In the genomic region with DNA sequence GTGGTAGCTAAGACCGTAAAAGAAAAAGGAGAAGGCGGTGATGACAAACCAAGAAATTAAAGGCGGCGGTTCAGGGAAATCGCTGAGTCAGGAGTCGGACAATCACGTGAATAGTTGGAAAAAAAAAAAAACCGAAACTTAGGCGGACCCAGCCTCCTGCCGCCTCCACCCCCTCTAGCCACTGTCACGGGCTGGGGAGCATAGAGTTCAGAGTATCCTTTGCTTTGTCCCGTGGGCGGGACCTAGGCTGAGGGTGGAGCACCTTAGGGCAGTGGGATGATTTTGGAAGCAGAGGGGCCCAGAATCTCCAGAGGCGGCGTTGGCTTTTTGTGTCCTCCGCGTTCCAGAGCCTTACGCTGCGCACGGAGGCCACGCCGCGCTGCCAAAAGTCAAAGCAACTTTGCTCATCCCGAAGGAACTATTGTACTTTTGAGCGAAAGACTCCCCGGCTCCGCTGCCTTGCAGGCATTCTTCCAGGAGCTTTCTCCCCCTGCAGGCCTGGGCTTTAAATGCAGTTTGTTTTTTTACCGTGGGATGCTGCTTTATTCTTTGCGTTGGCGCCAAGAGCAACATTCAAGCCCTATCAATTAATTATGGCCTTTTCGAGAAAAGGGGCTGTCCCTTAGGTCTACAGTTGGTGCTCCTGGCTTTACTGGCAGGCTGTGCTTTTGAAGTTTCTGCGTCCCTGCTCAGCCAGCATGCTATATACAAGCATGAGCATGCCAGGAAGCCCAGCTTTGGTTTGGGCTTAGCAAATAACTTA, we compare ENCODE assay signal across 8 mouse cellular contexts. TPM values are rescaled to one million over a fixed set of nuclear protein-coding genes. Genes with fewer than 3 reads are reported as not detected.
DNase-seq lines count a peak whose midpoint lies in the region; ATAC-seq and TF ChIP-seq lines count a peak whose summit lies in the region.

No protein-coding gene starts in this region.

- peak overlapping the region; percentile 45 to 67 (median 50) for H3K4me3 ChIP-seq in CH12.LX (replicated peaks in 1 of 3; ENCODE audit: low read depth in 2 of 3, low read length in 2 of 3, poor library complexity in 1 of 3)
- peak overlapping the region; percentile 49 for H3K4me3 ChIP-seq in forebrain, embryonic 12.5 days (replicated peaks)
- peak overlapping the region; percentile 65 for H3K4me3 ChIP-seq in liver, postnatal 0 days (ENCODE audit: low read depth, low read length)
- peak overlapping the region; percentile 44 for H3K4me3 ChIP-seq in neural tube, embryonic 14.5 days (ENCODE audit: low read depth, low read length)

- no peaks in the 10 kb centered on the region; a peak in 1 of 4 replicates for H3K4me1 ChIP-seq in CH12.LX (ENCODE audit: control insufficient read depth in 1 of 2, insufficient read depth in 2 of 2)
- H3K4me1 ChIP-seq in forebrain, embryonic 12.5 days = no peaks in the 10 kb centered on the region
- H3K4me1 ChIP-seq in liver, postnatal 0 days (ENCODE audit: insufficient read depth) = no peaks in the 10 kb centered on the region
- no peaks in the 10 kb centered on the region for H3K4me1 ChIP-seq in neural tube, embryonic 14.5 days (ENCODE audit: control insufficient read depth, insufficient read depth, low read length)

- H3K27me3 ChIP-seq in CH12.LX (replicated peaks) = no peaks in the 10 kb centered on the region
- no peaks in the 10 kb centered on the region for H3K27me3 ChIP-seq in forebrain, embryonic 12.5 days
- H3K27me3 ChIP-seq in liver, postnatal 0 days (ENCODE audit: insufficient read depth, low read length) = no peaks in the 10 kb centered on the region
- no peaks in the 10 kb centered on the region for H3K27me3 ChIP-seq in neural tube, embryonic 14.5 days (ENCODE audit: control insufficient read depth, insufficient read depth, low read length)

- in situ Hi-C loops in CH12.LX (cut with MboI; ENCODE audit: low pct_ligation_motif_present, low pct_unique_long_range_greater_than_20kb, low sequenced_read_pairs) = no loop called here

- H3K27ac ChIP-seq in CH12.LX (ENCODE audit: insufficient read depth, low read depth) = peak overlapping the region; percentile 25
- peak overlapping the region; percentile 70 for H3K27ac ChIP-seq in forebrain, embryonic 12.5 days
- H3K27ac ChIP-seq in liver, postnatal 0 days (ENCODE audit: low read depth) = peak overlapping the region; percentile 85
- peak overlapping the region; percentile 55; the same call in 1 of the 2 replicates for H3K27ac ChIP-seq in neural tube, embryonic 14.5 days (ENCODE audit: low read depth, low read length)

- H3K9ac ChIP-seq in CH12.LX (ENCODE audit: insufficient read depth, low read depth) = peak overlapping the region; percentile 41; the same call in 1 of the 2 replicates
- 0 out of 2 replicates have a peak overlapping the region, but pooled peaks have one; percentile 38 for H3K9ac ChIP-seq in forebrain, embryonic 12.5 days
- peak overlapping the region; percentile 55 for H3K9ac ChIP-seq in liver, postnatal 0 days (replicated peaks)
- H3K9ac ChIP-seq in neural tube, embryonic 14.5 days (replicated peaks; ENCODE audit: low read depth, low read length) = no peak overlapping the region; the same call in 1 of the 2 replicates

- peak; percentile 65 for DNase-seq in CH12.LX (ENCODE audit: extremely low read depth)
- DNase-seq in c-Kit-positive CD71-positive TER-119-positive erythroid progenitor cells, embryonic 14.5 days (ENCODE audit: low spot score) = peak; percentile 69
- DNase-seq in heart, postnatal 10 days = peak; percentile 76 to 82
- DNase-seq in large intestine, adult 2 months (ENCODE audit: low read depth, low spot score) = peak; percentile 39
- DNase-seq in liver, postnatal 0 days = peak; percentile 74
- peak; percentile 74 for DNase-seq in testis, postnatal 10 days (ENCODE audit: low spot score)

- no peaks in the 10 kb centered on the region for H3K9me3 ChIP-seq in CH12.LX (replicated peaks; ENCODE audit: low read length)
- H3K9me3 ChIP-seq in forebrain, embryonic 12.5 days = no peaks in the 10 kb centered on the region
- H3K9me3 ChIP-seq in liver, postnatal 0 days (ENCODE audit: low read length) = no peaks in the 10 kb centered on the region
- no peaks in the 10 kb centered on the region for H3K9me3 ChIP-seq in neural tube, embryonic 14.5 days (ENCODE audit: control insufficient read depth, low read length)

- 18% methylated on average over 32 of the region's 32 CpGs for WGBS in forebrain, embryonic 12.5 days
- WGBS in large intestine, adult 2 months = 11% methylated on average over 32 of the region's 32 CpGs
- WGBS in liver, postnatal 0 days (ENCODE audit: insufficient replicate concordance) = 19% methylated on average over 32 of the region's 32 CpGs
- 9% methylated on average over 32 of the region's 32 CpGs for WGBS in neural tube, embryonic 14.5 days

- ATAC-seq in forebrain, embryonic 12.5 days (ENCODE audit: low FRiP score) = peak; percentile 93
- peak; percentile 100 for ATAC-seq in liver, postnatal 0 days
- peak; percentile 96 for ATAC-seq in neural tube, embryonic 14.5 days (ENCODE audit: low read depth)

- H3K36me3 ChIP-seq in CH12.LX (replicated peaks in 1 of 2; ENCODE audit: control insufficient read depth in 1 of 2, insufficient read depth in 1 of 2, low read length in 1 of 2) = no peaks in the 10 kb centered on the region
- H3K36me3 ChIP-seq in forebrain, embryonic 12.5 days (replicated peaks) = no peaks in the 10 kb centered on the region
- no peaks in the 10 kb centered on the region for H3K36me3 ChIP-seq in liver, postnatal 0 days (replicated peaks; ENCODE audit: insufficient read depth, low read length)
- H3K36me3 ChIP-seq in neural tube, embryonic 14.5 days (ENCODE audit: control insufficient read depth, insufficient read depth, low read length) = no peaks in the 10 kb centered on the region

- peak in 1 of 2 experiments; percentile 37; a peak in 2 of 4 replicates for TF ChIP-seq CTCF in CH12.LX (conservative IDR thresholded peaks at IDR 0.05 in 1 of 2, IDR thresholded peaks at IDR 0.05 in 1 of 2; ENCODE audit: low read depth in 2 of 2, low read length in 2 of 2)
- TF ChIP-seq CTCF in liver, postnatal 0 days (IDR thresholded peaks at IDR 0.05; ENCODE audit: low read depth) = peak; percentile 65

- no peak; the same call in none of the 2 replicates for TF ChIP-seq RAD21 in CH12.LX (IDR thresholded peaks at IDR 0.05; ENCODE audit: low read depth, low read length)

- intact Hi-C loops in heart, postnatal 10 days (cut with DNase I) = loop anchor here (2.0 kb wide), 1 partner anchor 15 kb away; no protein-coding TSS in a partner anchor

- TF ChIP-seq POLR2A in CH12.LX (IDR thresholded peaks at IDR 0.05; ENCODE audit: low read depth, low read length) = no peak

- no peaks in the 10 kb centered on the region for H3K79me2 ChIP-seq in CH12.LX (replicated peaks; ENCODE audit: control insufficient read depth, extremely low read depth, insufficient read depth, poor library complexity, severe bottlenecking)

- H3K4me2 ChIP-seq in CH12.LX (ENCODE audit: insufficient read depth, low read depth, poor library complexity, severe bottlenecking) = peak overlapping the region; percentile 4
- H3K4me2 ChIP-seq in forebrain, embryonic 12.5 days = peak overlapping the region; percentile 47
- peak overlapping the region; percentile 70 for H3K4me2 ChIP-seq in liver, postnatal 0 days (ENCODE audit: low read depth, low read length)
- peak overlapping the region; percentile 42 for H3K4me2 ChIP-seq in neural tube, embryonic 14.5 days (ENCODE audit: low read depth, low read length)

- TF ChIP-seq EP300 in CH12.LX (IDR thresholded peaks at IDR 0.05; ENCODE audit: low read length) = no peak
- TF ChIP-seq EP300 in liver, postnatal 0 days (IDR thresholded peaks at IDR 0.05; ENCODE audit: low read depth) = no peak

- dilution Hi-C loops in CH12.LX (cut with MboI; ENCODE audit: extremely low pct_ligation_motif_present, extremely low pct_unique_long_range_greater_than_20kb, low sequenced_read_pairs) = no loop called here

TF ChIP-seq in CH12.LX, 34 proteins besides CTCF, POLR2A, EP300 and RAD21:
- TF ChIP-seq MAZ (IDR thresholded peaks at IDR 0.05; ENCODE audit: low read depth, low read length) (no peak), MEF2A (IDR thresholded peaks at IDR 0.05; ENCODE audit: borderline replicate concordance, low read depth, low read length) (no peak), MAFK (IDR thresholded peaks at IDR 0.05; ENCODE audit: insufficient replicate concordance, low read length) (peak; percentile 99), NELFE (IDR thresholded peaks at IDR 0.05; ENCODE audit: low read depth, low read length) (no peak), ETS1 (conservative IDR thresholded peaks at IDR 0.05; ENCODE audit: low read depth, low read length) (peak; percentile 68), USF2 (conservative IDR thresholded peaks at IDR 0.05; ENCODE audit: low read depth, low read length) (no peak), ZMIZ1 (IDR thresholded peaks at IDR 0.05; ENCODE audit: low read depth, low read length) (no peak), MAX (IDR thresholded peaks at IDR 0.05; ENCODE audit: low read length) (0 out of 2 replicates have a peak, but pooled peaks have one; percentile 19), HCFC1 (IDR thresholded peaks at IDR 0.05; ENCODE audit: low read depth, low read length) (peak; percentile 51), SIN3A (IDR thresholded peaks at IDR 0.05; ENCODE audit: low read length) (peak; percentile 81; the same call in 1 of the 2 replicates), GABPA (IDR thresholded peaks at IDR 0.05; ENCODE audit: insufficient replicate concordance, low read depth, low read length) (no peak), ELF1 (IDR thresholded peaks at IDR 0.05; ENCODE audit: low read depth, low read length) (0 out of 2 replicates have a peak, but pooled peaks have one; percentile 5), USF1 (IDR thresholded peaks at IDR 0.05; ENCODE audit: low read depth, low read length) (peak; percentile 56), TCF12 (IDR thresholded peaks at IDR 0.05; ENCODE audit: low read depth, low read length) (no peak), IRF4 (IDR thresholded peaks at IDR 0.05; ENCODE audit: low read depth, low read length) (peak; percentile 62), BHLHE40 (IDR thresholded peaks at IDR 0.05; ENCODE audit: low read depth, low read length) (peak; percentile 96), ZNF384 (IDR thresholded peaks at IDR 0.05; ENCODE audit: low read depth, low read length) (peak; percentile 92), POLR2AphosphoS2 (IDR thresholded peaks at IDR 0.05; ENCODE audit: low read depth, low read length) (no peak)

RNA-seq across cellular contexts. Expression of a gene that starts 17.5 kb away (rescaled TPM):
- total RNA-seq in CH12.LX (2012; rRNA removed) (32.1 and 35.3 TPM in 2 replicates), CH12.LX (2014; rRNA removed) (66.2 and 72.9 TPM in 2 replicates)
- polyA plus RNA-seq in CH12.LX (2012; ENCODE audit: insufficient read length, low read depth) = 65.5 and 79.9 TPM in 2 replicates
- polyA plus RNA-seq in forebrain, embryonic 12.5 days (2016; fragmentation: Nextera tagmentation; extraction: Ambion mirVana) = 59.9 and 60.4 TPM in 2 replicates
- 100 to 1,000 TPM; 154 to 161 TPM for total RNA-seq in heart, postnatal 10 days (2021)
- 35.4 and 64.3 TPM in 2 replicates for polyA plus RNA-seq in large intestine, adult 2 months (2012; rRNA removed)
- 208 and 213 TPM in 2 replicates for polyA plus RNA-seq in liver, postnatal 0 days (2015; fragmentation: Nextera tagmentation; extraction: Ambion mirVana)
- 61.4 and 87.3 TPM in 2 replicates for polyA plus RNA-seq in neural tube, embryonic 14.5 days (2014; fragmentation: Nextera tagmentation; extraction: Ambion mirVana)

Comparison
In these comparisons a context has a peak if more than half of its experiments do, and no peak if none do; other contexts are left out.
1. Peak in every context shown above with its lines: DNase-seq, ATAC-seq, H3K4me3 ChIP-seq and H3K27ac ChIP-seq.
2. H3K27ac ChIP-seq: peak in every context shown above with its lines; median percentile 85 in liver, postnatal 0 days; 70 in forebrain, embryonic 12.5 days; 55 in neural tube, embryonic 14.5 days; 25 in CH12.LX.
3. H3K4me2 ChIP-seq: peak in every context shown above with its lines; median percentile 70 in liver, postnatal 0 days; 47 in forebrain, embryonic 12.5 days; 42 in neural tube, embryonic 14.5 days; 4 in CH12.LX.